Mouse (Mus musculus) embryonic facial prominence, embryonic 15.5 days (tissue): Measurements from ENCODE around the gene Adipor2. TPM values are rescaled to one million over a fixed set of nuclear protein-coding genes. Genes with fewer than 3 reads are reported as not detected.

ENCODE experiments used
- ATAC-seq: fragments of 200-750 bp; cut with Nextera tagmentation; 2 replicates; pipeline ENCODE4 v1.8.0; 2017; ENCODE audit warnings: low read depth, moderate TSS enrichment; ENCODE audit not compliant: insufficient number of reproducible peaks, low FRiP score, low TSS enrichment
- H3K27ac ChIP-seq: fragments of 300-500 bp; sonication (generic); replicated peaks from 2 replicates; pipeline ENCODE4 v1.5.1; 2015; ENCODE audit warnings: mild to moderate bottlenecking, inconsistent platforms
- H3K27me3 ChIP-seq: fragments of 300-500 bp; sonication (generic); 2 replicates; pipeline ENCODE4 v1.6.1; 2015; ENCODE audit warnings: inconsistent platforms
- H3K36me3 ChIP-seq: fragments of 300-500 bp; sonication (generic); 2 replicates; pipeline ENCODE4 v1.6.1; 2015; ENCODE audit warnings: mild to moderate bottlenecking, inconsistent platforms
- H3K4me1 ChIP-seq: fragments of 300-500 bp; sonication (generic); 2 replicates; pipeline ENCODE4 v1.6.1; 2015; ENCODE audit warnings: inconsistent platforms
- H3K4me2 ChIP-seq: fragments of 300-500 bp; sonication (generic); replicated peaks from 2 replicates; pipeline ENCODE4 v1.6.1; 2015; ENCODE audit warnings: mild to moderate bottlenecking, inconsistent platforms
- H3K4me3 ChIP-seq: fragments of 300-500 bp; sonication (generic); replicated peaks from 2 replicates; pipeline ENCODE4 v1.5.1; 2015; ENCODE audit warnings: mild to moderate bottlenecking, inconsistent platforms
- H3K9ac ChIP-seq: fragments of 300-500 bp; sonication (generic); 2 replicates; pipeline ENCODE4 v1.6.1; 2015; ENCODE audit warnings: inconsistent platforms
- H3K9me3 ChIP-seq: fragments of 300-500 bp; sonication (generic); replicated peaks from 2 replicates; pipeline ENCODE4 v1.6.1; 2016; ENCODE audit warnings: inconsistent platforms
- WGBS: fragments of 180-500 bp; shearing (Covaris S2); methylation state at CpG from one replicate; pipeline ENCODE4 v1.1.7; 2015; 5-methylcytosine and 5-hydroxymethylcytosine counted together
- polyA plus RNA-seq: library from polyadenylated mRNA; unstranded; fragments of >200 nt; fragmentation: Nextera tagmentation; extraction: Ambion mirVana; gene quantifications from 2 replicates; pipeline ENCODE4 v1.2.1, GENCODE M21; 2015

Gene Adipor2
- polyA plus RNA-seq, 1 experiment from 2014 or later, result 42.9 TPM

GRCm38 (mm10) chr6:119325978-119326377 is 91.5 kb downstream of the Adipor2 start:
- Histone ChIP-seq H3K27ac (no peak overlapping the region), H3K36me3 (no peaks in the 10 kb centered on the region), H3K9ac (no peak overlapping the region), H3K4me3 (no peak overlapping the region), H3K4me2 (no peak overlapping the region), H3K9me3 (no peaks in the 10 kb centered on the region), H3K4me1 (peaks cover 21% of the 10 kb centered on the region), H3K27me3 (peaks cover 46% of the 10 kb centered on the region)
- 63% methylated on average over 6 of the region's 6 CpGs for WGBS
- no peak for ATAC-seq

GRCm38 (mm10) chr6:119324776-119325175 is 92.7 kb downstream of the Adipor2 start:
- ATAC-seq, result no peak
- peaks cover 10% of the 10 kb centered on the region for H3K4me1 ChIP-seq
- H3K4me3 ChIP-seq, result no peak overlapping the region
- H3K9me3 ChIP-seq, result no peaks in the 10 kb centered on the region
- H3K27me3 ChIP-seq, result peaks cover 34% of the 10 kb centered on the region
- H3K4me2 ChIP-seq, result no peak overlapping the region
- H3K9ac ChIP-seq, result no peak overlapping the region
- no peaks in the 10 kb centered on the region for H3K36me3 ChIP-seq
- H3K27ac ChIP-seq, result no peak overlapping the region
- 52% methylated on average over 10 of the region's 10 CpGs for WGBS

- Histone ChIP-seq H3K4me3 (no peak overlapping the region), H3K27me3 (peaks cover 10% of the 10 kb centered on the region; the same call in 1 of the 2 replicates), H3K9me3 (no peaks in the 10 kb centered on the region), H3K27ac (no peak overlapping the region), H3K4me1 (no peaks in the 10 kb centered on the region), H3K9ac (no peak overlapping the region), H3K4me2 (no peak overlapping the region), H3K36me3 (no peaks in the 10 kb centered on the region)
- 72% methylated on average over 7 of the region's 7 CpGs for WGBS
- no peak for ATAC-seq
Observed at GRCm38 (mm10) chr6:119321752-119322151, 95.8 kb downstream of the Adipor2 start.

- H3K4me2 ChIP-seq, result no peak overlapping the region
- WGBS, result 19% methylated on average over 16 of the region's 16 CpGs
- ATAC-seq, result no peak
Observed at GRCm38 (mm10) chr6:119320481-119320880, 97.0 kb downstream of the Adipor2 start.

GRCm38 (mm10) chr6:119319358-119319757 is 98.1 kb downstream of the Adipor2 start:
- 85% methylated on average over 2 of the region's 2 CpGs for WGBS
- no peak overlapping the region for H3K4me2 ChIP-seq
- H3K9ac ChIP-seq, result no peak overlapping the region
- no peak for ATAC-seq
- no peaks in the 10 kb centered on the region for H3K4me1 ChIP-seq
- H3K27me3 ChIP-seq, result peaks cover 7% of the 10 kb centered on the region; the same call in 1 of the 2 replicates
- no peaks in the 10 kb centered on the region for H3K9me3 ChIP-seq
- no peaks in the 10 kb centered on the region for H3K36me3 ChIP-seq
- H3K27ac ChIP-seq, result no peak overlapping the region
- H3K4me3 ChIP-seq, result no peak overlapping the region

More at GRCm38 (mm10) chr6:119320481-119320880, 97.0 kb downstream of the Adipor2 start:
- no peak overlapping the region for H3K9ac ChIP-seq
- no peaks in the 10 kb centered on the region for H3K4me1 ChIP-seq
- no peaks in the 10 kb centered on the region for H3K36me3 ChIP-seq
- no peak overlapping the region for H3K4me3 ChIP-seq
- no peaks in the 10 kb centered on the region for H3K9me3 ChIP-seq
- H3K27ac ChIP-seq, result no peak overlapping the region
- H3K27me3 ChIP-seq, result peaks cover 10% of the 10 kb centered on the region; the same call in 1 of the 2 replicates

- 76% methylated on average over 9 of the region's 9 CpGs for WGBS
- Histone ChIP-seq H3K4me1 (no peaks in the 10 kb centered on the region), H3K27ac (no peak overlapping the region), H3K27me3 (0 out of 2 replicates have a peak, but pooled peaks cover 6% of the 10 kb centered on the region), H3K36me3 (no peaks in the 10 kb centered on the region), H3K4me2 (no peak overlapping the region), H3K9ac (no peak overlapping the region), H3K4me3 (no peak overlapping the region), H3K9me3 (no peaks in the 10 kb centered on the region)
- no peak for ATAC-seq
Observed at GRCm38 (mm10) chr6:119318732-119319131, 98.8 kb downstream of the Adipor2 start.

GRCm38 (mm10) chr6:119314751-119315476 is 102.6 kb downstream of the Adipor2 start:
- H3K9me3 ChIP-seq, result no peaks in the 10 kb centered on the region
- H3K9ac ChIP-seq, result no peak overlapping the region
- 57% methylated on average over 7 of the region's 7 CpGs for WGBS
- ATAC-seq, result no peak
- no peaks in the 10 kb centered on the region for H3K36me3 ChIP-seq
- 0 out of 2 replicates have a peak, but pooled peaks cover 3% of the 10 kb centered on the region for H3K27me3 ChIP-seq
- no peaks in the 10 kb centered on the region for H3K4me1 ChIP-seq
- no peak overlapping the region for H3K27ac ChIP-seq
- H3K4me2 ChIP-seq, result no peak overlapping the region
- H3K4me3 ChIP-seq, result no peak overlapping the region

- ATAC-seq, result no peak
- Histone ChIP-seq H3K36me3 (no peaks in the 10 kb centered on the region), H3K27me3 (0 out of 2 replicates have a peak, but pooled peaks cover 6% of the 10 kb centered on the region), H3K27ac (no peak overlapping the region), H3K4me3 (no peak overlapping the region), H3K4me2 (no peak overlapping the region), H3K4me1 (no peaks in the 10 kb centered on the region), H3K9ac (no peak overlapping the region), H3K9me3 (no peaks in the 10 kb centered on the region)
- 50% methylated on average over 14 of the region's 14 CpGs for WGBS
Observed at GRCm38 (mm10) chr6:119313588-119314375, 103.7 kb downstream of the Adipor2 start.

- 52% methylated on average over 3 of the region's 3 CpGs for WGBS
- Histone ChIP-seq H3K27me3 (0 out of 2 replicates have a peak, but pooled peaks cover 8% of the 10 kb centered on the region), H3K4me1 (no peaks in the 10 kb centered on the region), H3K4me3 (no peak overlapping the region), H3K9ac (no peak overlapping the region), H3K9me3 (no peaks in the 10 kb centered on the region), H3K36me3 (no peaks in the 10 kb centered on the region), H3K27ac (no peak overlapping the region), H3K4me2 (no peak overlapping the region)
- no peak for ATAC-seq
Observed at GRCm38 (mm10) chr6:119313096-119313495, 104.4 kb downstream of the Adipor2 start.

- H3K36me3 ChIP-seq, result no peaks in the 10 kb centered on the region
- 0 out of 2 replicates have a peak, but pooled peaks cover 7% of the 10 kb centered on the region for H3K27me3 ChIP-seq
- no peaks in the 10 kb centered on the region for H3K4me1 ChIP-seq
- 78% methylated on average over 6 of the region's 6 CpGs for WGBS
- H3K9ac ChIP-seq, result no peak overlapping the region
- H3K4me3 ChIP-seq, result no peak overlapping the region
- no peak for ATAC-seq
- H3K27ac ChIP-seq, result no peak overlapping the region
- no peaks in the 10 kb centered on the region for H3K9me3 ChIP-seq
- H3K4me2 ChIP-seq, result no peak overlapping the region
Observed at GRCm38 (mm10) chr6:119312381-119312780, 105.1 kb downstream of the Adipor2 start.

- Histone ChIP-seq H3K4me3 (no peak overlapping the region), H3K27ac (no peak overlapping the region), H3K4me1 (no peaks in the 10 kb centered on the region), H3K9me3 (no peaks in the 10 kb centered on the region), H3K4me2 (no peak overlapping the region), H3K36me3 (no peaks in the 10 kb centered on the region), H3K27me3 (0 out of 2 replicates have a peak, but pooled peaks cover 7% of the 10 kb centered on the region), H3K9ac (no peak overlapping the region)
- 52% methylated on average over 9 of the region's 9 CpGs for WGBS
- ATAC-seq, result no peak
Observed at GRCm38 (mm10) chr6:119310176-119310575, 107.3 kb downstream of the Adipor2 start.
